Mouse (Mus musculus): ENCODE data around the gene Dhps. TPM values are rescaled to one million over a fixed set of nuclear protein-coding genes. Genes with fewer than 3 reads are reported as not detected.

Gene Dhps
- polyA plus RNA-seq, 1 experiment from 2014 or later = 55.8 TPM

DNA sequence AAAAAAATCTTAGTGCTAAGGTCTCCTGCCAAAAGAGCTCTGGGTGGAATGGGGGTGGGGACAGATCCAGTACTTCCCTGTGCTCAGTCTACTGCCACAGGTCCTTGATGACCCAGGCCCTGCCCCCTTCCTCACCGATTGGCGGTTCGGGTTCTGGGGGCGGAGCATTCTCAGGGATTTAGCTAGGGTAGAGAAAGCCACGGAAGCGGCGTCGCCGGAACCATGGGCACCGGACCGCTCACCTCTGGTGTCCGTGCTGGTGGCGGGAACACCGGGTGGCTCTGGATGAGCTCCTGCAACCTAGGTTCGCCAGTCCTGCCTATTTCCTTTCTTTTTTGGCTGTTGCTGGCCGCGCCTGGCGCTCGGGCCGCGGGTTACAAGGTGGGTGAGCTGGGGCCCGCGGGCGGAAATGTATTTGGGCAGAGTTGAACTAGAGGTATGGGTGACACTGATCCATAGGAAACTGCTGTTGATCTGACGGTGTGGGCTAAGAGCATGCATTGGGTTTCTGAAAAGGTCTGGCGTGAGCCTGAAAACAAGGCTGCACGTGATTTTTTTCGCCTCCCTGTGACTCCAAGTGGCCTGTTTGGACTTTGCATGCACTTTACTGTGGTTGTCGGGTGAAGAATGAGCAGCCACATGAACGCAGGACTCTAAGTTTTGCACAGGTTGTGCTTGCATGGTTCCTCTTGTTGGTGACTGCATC is 11.7 kb downstream of the Dhps start, which contains the start of gene Man2b1:
Gene Man2b1 (plus strand): TSS at position 163 of the 706 bp plus-strand sequence.
- no peak within 1 kb of the TSS; a peak in 1 of 4 replicates for H3K27ac ChIP-seq (replicated peaks in 1 of 2; ENCODE audit: control insufficient read depth in 1 of 2, insufficient read depth in 1 of 2, low read depth in 2 of 2, low read length in 2 of 2)
- peak within 1 kb of the TSS; percentile 83 for H3K9ac ChIP-seq (ENCODE audit: low read length)
- peak; percentile 83 for ATAC-seq (ENCODE audit: insufficient number of reproducible peaks, insufficient read depth, low FRiP score, low read depth)
- H3K9me3 ChIP-seq (ENCODE audit: control insufficient read depth, low read length) = no peaks in the 10 kb centered on the region
- H3K4me1 ChIP-seq (ENCODE audit: control insufficient read depth in 2 of 2, insufficient read depth in 2 of 2, low read length in 2 of 2) = peaks cover 16 to 32% of the 10 kb centered on the region in 2 experiments
- WGBS = under 1% methylated on average over 30 of the region's 30 CpGs
- H3K27me3 ChIP-seq (ENCODE audit: control insufficient read depth, insufficient read depth, low read length) = no peaks in the 10 kb centered on the region
- H3K4me3 ChIP-seq (ENCODE audit: control insufficient read depth in 1 of 2, insufficient read depth in 1 of 2, low read depth in 1 of 2, low read length in 2 of 2) = peak within 1 kb of the TSS; percentile 62 to 93
- peaks cover 38% of the 10 kb centered on the region for H3K36me3 ChIP-seq (ENCODE audit: control insufficient read depth, insufficient read depth, low read length)
- peak within 1 kb of the TSS; percentile 94 for H3K4me2 ChIP-seq (ENCODE audit: low read length)

DNA sequence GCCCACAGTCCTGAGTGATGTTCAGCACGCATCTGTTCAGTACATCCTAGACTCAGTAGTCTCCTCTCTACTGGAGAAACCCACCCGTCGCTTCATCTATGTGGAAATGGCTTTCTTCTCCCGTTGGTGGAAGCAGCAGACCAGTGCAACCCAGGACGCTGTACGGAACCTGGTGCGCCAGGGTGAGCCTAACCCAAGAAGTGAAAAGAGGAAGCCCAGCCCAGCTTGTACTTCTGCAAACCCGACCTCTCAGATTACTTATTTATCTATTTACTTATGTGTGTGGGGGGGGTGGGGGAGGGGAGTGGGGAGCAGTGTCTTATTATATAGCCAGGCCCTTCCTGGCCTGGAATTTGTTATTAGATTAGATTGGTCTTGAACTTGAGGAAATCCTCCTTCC is 13.1 kb downstream of the Dhps start:
- Histone ChIP-seq H3K4me3 (ENCODE audit: control insufficient read depth in 1 of 2, insufficient read depth in 1 of 2, low read depth in 1 of 2, low read length in 2 of 2) (no peak overlapping the region), H3K9me3 (ENCODE audit: control insufficient read depth, low read length) (no peaks in the 10 kb centered on the region), H3K36me3 (ENCODE audit: control insufficient read depth, insufficient read depth, low read length) (peaks cover 42% of the 10 kb centered on the region), H3K9ac (ENCODE audit: low read length) (no peak overlapping the region), H3K27me3 (ENCODE audit: control insufficient read depth, insufficient read depth, low read length) (no peaks in the 10 kb centered on the region), H3K4me2 (ENCODE audit: low read length) (no peak overlapping the region), H3K27ac (replicated peaks in 1 of 2; ENCODE audit: control insufficient read depth in 1 of 2, insufficient read depth in 1 of 2, low read depth in 2 of 2, low read length in 2 of 2) (no peak overlapping the region), H3K4me1 (ENCODE audit: control insufficient read depth in 2 of 2, insufficient read depth in 2 of 2, low read length in 2 of 2) (peaks cover 16 to 24% of the 10 kb centered on the region in 2 experiments)
- WGBS = 78% methylated on average over 8 of the region's 8 CpGs
- no peak for ATAC-seq (ENCODE audit: insufficient number of reproducible peaks, insufficient read depth, low FRiP score, low read depth)

DNA sequence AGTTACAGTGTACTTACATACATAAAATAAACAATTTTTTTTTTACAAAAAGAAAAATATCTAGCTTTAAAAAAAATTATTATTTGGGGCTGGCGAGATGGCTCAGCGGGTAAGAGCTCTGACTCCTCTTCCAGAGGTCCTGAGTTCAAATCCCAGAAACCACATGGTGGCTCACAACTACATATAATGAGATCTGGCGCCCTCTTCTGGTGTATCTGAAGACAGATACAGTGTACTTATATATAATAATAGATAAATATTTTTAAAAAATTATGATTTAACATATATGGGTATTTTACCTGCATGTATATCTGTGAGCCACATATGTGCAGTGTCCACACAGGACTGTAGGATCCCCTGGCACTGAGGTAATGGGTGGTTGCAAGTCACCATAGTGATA is 14.7 kb downstream of the Dhps start:
- H3K4me2 ChIP-seq (ENCODE audit: low read length) = no peak overlapping the region
- WGBS = 77% methylated on average over 3 of the region's 3 CpGs
- no peaks in the 10 kb centered on the region for H3K27me3 ChIP-seq (ENCODE audit: control insufficient read depth, insufficient read depth, low read length)

DNA sequence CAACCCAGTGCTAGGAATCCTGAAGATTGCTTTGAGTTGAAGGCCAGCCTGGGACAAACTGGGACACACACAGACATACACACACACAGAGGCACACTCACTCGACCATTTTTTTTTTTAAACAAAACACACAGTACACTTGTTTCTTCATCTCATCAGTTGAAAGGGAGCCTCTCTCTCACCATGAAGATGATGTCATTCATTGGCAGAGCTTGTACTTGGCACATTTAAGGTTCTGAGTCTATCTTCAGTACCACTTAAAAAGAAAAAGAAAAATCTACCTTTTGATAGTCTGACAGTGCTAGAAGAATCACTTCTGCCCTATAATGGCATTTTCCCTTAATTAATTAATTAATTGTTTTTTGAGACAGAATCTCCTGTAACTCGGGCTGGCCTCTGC is 17.2 kb downstream of the Dhps start:
- Histone ChIP-seq H3K9me3 (ENCODE audit: control insufficient read depth, low read length) (no peaks in the 10 kb centered on the region), H3K27me3 (ENCODE audit: control insufficient read depth, insufficient read depth, low read length) (no peaks in the 10 kb centered on the region), H3K4me2 (ENCODE audit: low read length) (no peak overlapping the region), H3K36me3 (ENCODE audit: control insufficient read depth, insufficient read depth, low read length) (peaks cover 62% of the 10 kb centered on the region), H3K9ac (ENCODE audit: low read length) (no peak overlapping the region), H3K27ac (replicated peaks in 1 of 2; ENCODE audit: control insufficient read depth in 1 of 2, insufficient read depth in 1 of 2, low read depth in 2 of 2, low read length in 2 of 2) (no peak overlapping the region), H3K4me1 (ENCODE audit: control insufficient read depth in 2 of 2, insufficient read depth in 2 of 2, low read length in 2 of 2) (peaks cover 3 to 6% of the 10 kb centered on the region in 2 experiments; a peak in 2 of 4 replicates), H3K4me3 (ENCODE audit: control insufficient read depth in 1 of 2, insufficient read depth in 1 of 2, low read depth in 1 of 2, low read length in 2 of 2) (no peak overlapping the region)
- WGBS = 74% methylated on average over 2 of the region's 2 CpGs
- ATAC-seq (ENCODE audit: insufficient number of reproducible peaks, insufficient read depth, low FRiP score, low read depth) = no peak

More for the DNA sequence above, 14.7 kb downstream of the Dhps start:
- Histone ChIP-seq H3K4me3 (ENCODE audit: control insufficient read depth in 1 of 2, insufficient read depth in 1 of 2, low read depth in 1 of 2, low read length in 2 of 2) (no peak overlapping the region), H3K36me3 (ENCODE audit: control insufficient read depth, insufficient read depth, low read length) (peaks cover 45% of the 10 kb centered on the region), H3K27ac (replicated peaks in 1 of 2; ENCODE audit: control insufficient read depth in 1 of 2, insufficient read depth in 1 of 2, low read depth in 2 of 2, low read length in 2 of 2) (no peak overlapping the region), H3K4me1 (ENCODE audit: control insufficient read depth in 2 of 2, insufficient read depth in 2 of 2, low read length in 2 of 2) (peaks cover 13 to 21% of the 10 kb centered on the region in 2 experiments), H3K9ac (ENCODE audit: low read length) (no peak overlapping the region), H3K9me3 (ENCODE audit: control insufficient read depth, low read length) (no peaks in the 10 kb centered on the region)
- no peak for ATAC-seq (ENCODE audit: insufficient number of reproducible peaks, insufficient read depth, low FRiP score, low read depth)

DNA sequence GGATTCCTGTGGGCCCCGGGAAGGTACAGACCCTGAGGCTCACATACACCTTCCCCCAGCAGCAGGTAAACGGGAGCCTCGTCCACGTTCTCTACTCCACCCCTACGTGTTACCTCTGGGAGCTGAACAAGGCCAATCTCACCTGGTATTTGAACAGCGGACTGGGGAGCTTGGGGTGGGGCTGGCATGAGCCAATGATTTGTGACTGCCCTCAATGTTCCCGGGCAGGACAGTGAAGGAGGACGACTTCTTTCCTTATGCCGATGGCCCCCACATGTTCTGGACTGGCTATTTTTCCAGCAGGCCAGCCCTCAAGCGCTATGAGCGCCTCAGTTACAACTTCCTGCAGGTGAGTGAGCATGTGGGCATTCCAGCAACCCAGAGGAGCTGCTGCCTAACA is 19.3 kb downstream of the Dhps start:
- ATAC-seq (ENCODE audit: insufficient number of reproducible peaks, insufficient read depth, low FRiP score, low read depth) = no peak
- H3K9ac ChIP-seq (ENCODE audit: low read length) = no peak overlapping the region
- no peak overlapping the region for H3K27ac ChIP-seq (replicated peaks in 1 of 2; ENCODE audit: control insufficient read depth in 1 of 2, insufficient read depth in 1 of 2, low read depth in 2 of 2, low read length in 2 of 2)
- H3K9me3 ChIP-seq (ENCODE audit: control insufficient read depth, low read length) = no peaks in the 10 kb centered on the region
- no peaks in the 10 kb centered on the region for H3K27me3 ChIP-seq (ENCODE audit: control insufficient read depth, insufficient read depth, low read length)
- WGBS = 83% methylated on average over 11 of the region's 11 CpGs
- H3K4me3 ChIP-seq (ENCODE audit: control insufficient read depth in 1 of 2, insufficient read depth in 1 of 2, low read depth in 1 of 2, low read length in 2 of 2) = no peak overlapping the region
- H3K4me1 ChIP-seq (ENCODE audit: control insufficient read depth in 2 of 2, insufficient read depth in 2 of 2, low read length in 2 of 2) = no peaks in the 10 kb centered on the region
- H3K4me2 ChIP-seq (ENCODE audit: low read length) = no peak overlapping the region
- peaks cover 72% of the 10 kb centered on the region for H3K36me3 ChIP-seq (ENCODE audit: control insufficient read depth, insufficient read depth, low read length)

DNA sequence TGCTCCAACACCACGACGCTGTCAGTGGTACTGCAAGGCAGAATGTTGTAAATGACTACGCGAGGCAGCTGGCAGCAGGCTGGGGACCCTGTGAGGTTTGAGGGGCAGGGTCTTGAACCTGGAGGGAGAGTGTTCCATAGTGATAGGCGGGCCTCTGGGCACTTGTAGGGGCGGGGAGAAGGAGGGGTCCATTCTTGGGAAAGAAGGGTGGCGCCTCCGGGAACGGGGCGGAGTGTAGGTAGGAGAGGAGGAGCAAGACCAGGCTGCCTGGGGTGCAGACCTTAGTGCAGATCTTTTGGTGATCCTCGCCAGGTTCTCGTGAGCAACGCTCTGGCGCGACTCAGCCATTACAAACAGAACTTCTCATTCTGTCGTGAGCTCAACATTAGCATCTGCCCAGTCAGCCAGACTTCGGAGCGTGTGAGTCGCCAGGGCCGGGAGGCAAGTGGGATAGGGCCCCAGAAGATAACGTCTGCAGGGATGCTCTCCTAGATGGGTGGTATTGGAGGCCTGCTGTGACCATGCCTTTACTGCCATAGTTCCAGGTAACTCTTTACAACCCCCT is 20.1 kb downstream of the Dhps start:
- no peak overlapping the region for H3K4me2 ChIP-seq (ENCODE audit: low read length)
- ATAC-seq (ENCODE audit: insufficient number of reproducible peaks, insufficient read depth, low FRiP score, low read depth) = no peak
- no peaks in the 10 kb centered on the region for H3K4me1 ChIP-seq (ENCODE audit: control insufficient read depth in 2 of 2, insufficient read depth in 2 of 2, low read length in 2 of 2)
- no peak overlapping the region for H3K4me3 ChIP-seq (ENCODE audit: control insufficient read depth in 1 of 2, insufficient read depth in 1 of 2, low read depth in 1 of 2, low read length in 2 of 2)
- WGBS = 30% methylated on average over 21 of the region's 21 CpGs
- H3K27me3 ChIP-seq (ENCODE audit: control insufficient read depth, insufficient read depth, low read length) = no peaks in the 10 kb centered on the region
- H3K9ac ChIP-seq (ENCODE audit: low read length) = no peak overlapping the region
- peaks cover 74% of the 10 kb centered on the region for H3K36me3 ChIP-seq (ENCODE audit: control insufficient read depth, insufficient read depth, low read length)
- H3K27ac ChIP-seq (replicated peaks in 1 of 2; ENCODE audit: control insufficient read depth in 1 of 2, insufficient read depth in 1 of 2, low read depth in 2 of 2, low read length in 2 of 2) = no peak overlapping the region
- no peaks in the 10 kb centered on the region for H3K9me3 ChIP-seq (ENCODE audit: control insufficient read depth, low read length)

DNA sequence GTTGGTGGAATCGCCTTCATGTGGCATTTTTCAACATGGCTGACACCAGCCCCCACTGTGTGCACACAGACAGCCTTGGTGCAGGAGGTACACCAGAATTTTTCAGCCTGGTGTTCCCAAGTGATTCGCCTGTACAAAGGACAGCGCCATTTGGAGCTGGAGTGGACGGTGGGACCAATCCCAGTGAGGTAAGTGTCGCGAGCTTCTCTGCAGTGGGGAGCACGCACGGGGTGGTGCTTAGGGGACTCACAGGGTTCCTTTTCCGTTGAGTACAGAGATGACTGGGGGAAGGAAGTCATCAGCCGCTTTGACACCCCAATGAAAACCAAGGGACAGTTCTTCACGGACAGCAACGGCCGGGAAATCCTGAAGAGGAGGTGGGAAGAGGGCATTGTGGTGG is 23.5 kb downstream of the Dhps start:
- ATAC-seq (ENCODE audit: insufficient number of reproducible peaks, insufficient read depth, low FRiP score, low read depth) = no peak
- no peak overlapping the region for H3K4me2 ChIP-seq (ENCODE audit: low read length)
- H3K27me3 ChIP-seq (ENCODE audit: control insufficient read depth, insufficient read depth, low read length) = no peaks in the 10 kb centered on the region
- no peaks in the 10 kb centered on the region for H3K4me1 ChIP-seq (ENCODE audit: control insufficient read depth in 2 of 2, insufficient read depth in 2 of 2, low read length in 2 of 2)
- H3K4me3 ChIP-seq (ENCODE audit: control insufficient read depth in 1 of 2, insufficient read depth in 1 of 2, low read depth in 1 of 2, low read length in 2 of 2) = no peak overlapping the region
- no peaks in the 10 kb centered on the region for H3K9me3 ChIP-seq (ENCODE audit: control insufficient read depth, low read length)
- no peak overlapping the region for H3K9ac ChIP-seq (ENCODE audit: low read length)
- H3K27ac ChIP-seq (replicated peaks in 1 of 2; ENCODE audit: control insufficient read depth in 1 of 2, insufficient read depth in 1 of 2, low read depth in 2 of 2, low read length in 2 of 2) = no peak overlapping the region
- WGBS = 91% methylated on average over 13 of the region's 13 CpGs
- H3K36me3 ChIP-seq (ENCODE audit: control insufficient read depth, insufficient read depth, low read length) = peaks cover 64% of the 10 kb centered on the region
